Mouse (Mus musculus): ENCODE measurements around the gene Trp53i11. TPM values are rescaled to one million over a fixed set of nuclear protein-coding genes. Genes with fewer than 3 reads are reported as not detected.

Trp53i11 gene
- 13.0 TPM for polyA plus RNA-seq (2015; fragmentation: Illumina TruSeq; extraction: RNeasy Lipid Tissue Mini Kit (QIAGEN cat#74804); ENCODE audit: insufficient read depth, low read depth, low replicate concordance)

GRCm38 (mm10) chr2:93187323-93187996, at the start of gene Trp53i11:
Trp53i11 (plus strand) TSS chr2:93187548.

Other genes with a start within 250 kb of the Trp53i11 start
- 0.85 TPM for gene Prdm11, start 141.4 kb upstream of the Trp53i11 start, polyA plus RNA-seq (2015; fragmentation: Illumina TruSeq; extraction: RNeasy Lipid Tissue Mini Kit (QIAGEN cat#74804); ENCODE audit: insufficient read depth, low read depth, low replicate concordance)
- gene Tspan18, start 147.0 kb downstream of the Trp53i11 start, polyA plus RNA-seq (2015; fragmentation: Illumina TruSeq; extraction: RNeasy Lipid Tissue Mini Kit (QIAGEN cat#74804); ENCODE audit: insufficient read depth, low read depth, low replicate concordance) = 4.0 TPM

Data from pancreas, adult 10 weeks (tissue).